Mouse (Mus musculus): Measurements from ENCODE around the gene Ppm1l.

DNA sequence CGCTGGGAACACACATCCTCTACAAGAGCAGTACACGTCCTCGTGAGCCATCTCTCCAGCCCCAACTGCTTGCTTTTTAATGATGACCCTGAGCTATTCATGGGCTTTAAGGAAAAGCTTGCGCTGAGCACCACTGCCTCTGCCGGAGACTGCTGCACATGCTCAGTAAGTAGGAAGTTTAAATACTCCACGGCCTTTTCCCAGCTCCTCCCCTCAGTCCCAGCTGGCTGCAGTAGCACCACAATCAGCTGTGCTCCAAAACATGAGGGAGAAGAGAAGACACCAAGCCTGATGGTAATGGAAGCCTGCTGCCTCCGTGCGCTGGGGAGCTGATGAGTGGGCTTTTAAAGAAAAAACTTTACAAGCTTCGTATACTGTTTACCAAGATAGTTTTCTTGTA, 277.4 kb downstream of the Ppm1l start:
- TF ChIP-seq FLI1 (IDR thresholded peaks at IDR 0.05; ENCODE audit: low read length), result no peak
- TF ChIP-seq GATA1 (IDR thresholded peaks at IDR 0.05; ENCODE audit: borderline replicate concordance, low read length), result no peak

All from megakaryocyte, embryonic 14.5 days (primary cell).